Mouse (Mus musculus): ENCODE data around the gene Mapk6. TPM values are rescaled to one million over a fixed set of nuclear protein-coding genes. Genes with fewer than 3 reads are reported as not detected.
A peak's percentile ranks its signal among the peaks of the same experiment; 100 is the strongest.

Mapk6 gene
- polyA plus RNA-seq, 1 experiment from 2014 or later, result 144 TPM

- 78% methylated on average over 5 of the region's 5 CpGs for WGBS
- peaks cover 36% of the 10 kb centered on the region for H3K4me1 ChIP-seq
- H3K4me3 ChIP-seq, result no peak overlapping the region
- no peaks in the 10 kb centered on the region for H3K9me3 ChIP-seq
- no peaks in the 10 kb centered on the region for H3K36me3 ChIP-seq (replicated peaks)
- no peak overlapping the region for H3K27ac ChIP-seq
- peaks cover 4% of the 10 kb centered on the region; the same call in 1 of the 2 replicates for H3K27me3 ChIP-seq (ENCODE audit: poor library complexity, severe bottlenecking)
- DNase-seq (ENCODE audit: extremely low spot score, low spot score), result no peak
Measured at GRCm38 (mm10) chr9:75413206-75413605, 3.4 kb upstream of the Mapk6 start.

- 86% methylated on average over 9 of the region's 9 CpGs for WGBS
- DNase-seq (ENCODE audit: extremely low spot score, low spot score), result no peak
- Histone ChIP-seq H3K27me3 (ENCODE audit: poor library complexity, severe bottlenecking) (peaks cover 4% of the 10 kb centered on the region; the same call in 1 of the 2 replicates), H3K27ac (no peak overlapping the region), H3K36me3 (replicated peaks) (no peaks in the 10 kb centered on the region; the same call in 1 of the 2 replicates), H3K4me3 (no peak overlapping the region), H3K4me1 (peaks cover 53% of the 10 kb centered on the region), H3K9me3 (no peaks in the 10 kb centered on the region)
Measured at GRCm38 (mm10) chr9:75411584-75411983, 1.8 kb upstream of the Mapk6 start.

- Histone ChIP-seq H3K4me3 (peak overlapping the region; percentile 70), H3K27ac (peak overlapping the region; percentile 99), H3K9me3 (no peaks in the 10 kb centered on the region), H3K36me3 (replicated peaks) (peaks cover 4% of the 10 kb centered on the region; the same call in 1 of the 2 replicates), H3K27me3 (ENCODE audit: poor library complexity, severe bottlenecking) (peaks cover 4% of the 10 kb centered on the region; the same call in 1 of the 2 replicates), H3K4me1 (peaks cover 59% of the 10 kb centered on the region)
- DNase-seq (ENCODE audit: extremely low spot score, low spot score), result no peak
- 74% methylated on average over 6 of the region's 6 CpGs for WGBS
Measured at GRCm38 (mm10) chr9:75410868-75411487, 1.2 kb upstream of the Mapk6 start.

GRCm38 (mm10) chr9:75409031-75409851 is 564 bp downstream of the Mapk6 start:
- DNase-seq (ENCODE audit: extremely low spot score, low spot score), result peak; percentile 72
- Histone ChIP-seq H3K27ac (peak overlapping the region; percentile 99), H3K27me3 (ENCODE audit: poor library complexity, severe bottlenecking) (peaks cover 4% of the 10 kb centered on the region; the same call in 1 of the 2 replicates), H3K9me3 (no peaks in the 10 kb centered on the region), H3K4me1 (peaks cover 74% of the 10 kb centered on the region), H3K4me3 (peak overlapping the region; percentile 70), H3K36me3 (replicated peaks) (peaks cover 5% of the 10 kb centered on the region; the same call in 1 of the 2 replicates)
- under 1% methylated on average over 90 of the region's 90 CpGs for WGBS

GRCm38 (mm10) chr9:75408204-75408826 is 1.5 kb downstream of the Mapk6 start:
- H3K4me3 ChIP-seq, result peak overlapping the region; percentile 70
- H3K9me3 ChIP-seq, result no peaks in the 10 kb centered on the region
- H3K36me3 ChIP-seq (replicated peaks), result peaks cover 5% of the 10 kb centered on the region; the same call in 1 of the 2 replicates
- no peak for DNase-seq (ENCODE audit: extremely low spot score, low spot score)
- peaks cover 75% of the 10 kb centered on the region for H3K4me1 ChIP-seq
- peaks cover 4% of the 10 kb centered on the region; the same call in 1 of the 2 replicates for H3K27me3 ChIP-seq (ENCODE audit: poor library complexity, severe bottlenecking)
- H3K27ac ChIP-seq, result peak overlapping the region; percentile 99
- 7% methylated on average over 11 of the region's 11 CpGs for WGBS

GRCm38 (mm10) chr9:75407803-75408202 is 2.0 kb downstream of the Mapk6 start:
- no peak for DNase-seq (ENCODE audit: extremely low spot score, low spot score)
- Histone ChIP-seq H3K4me1 (peaks cover 76% of the 10 kb centered on the region), H3K9me3 (no peaks in the 10 kb centered on the region), H3K27ac (peak overlapping the region; percentile 99), H3K27me3 (ENCODE audit: poor library complexity, severe bottlenecking) (peaks cover 4% of the 10 kb centered on the region; the same call in 1 of the 2 replicates), H3K36me3 (replicated peaks) (peaks cover 5% of the 10 kb centered on the region; the same call in 1 of the 2 replicates), H3K4me3 (peak overlapping the region; percentile 70)
- WGBS, result 24% methylated on average over 10 of the region's 10 CpGs

- H3K4me1 ChIP-seq, result peaks cover 81% of the 10 kb centered on the region
- no peak for DNase-seq (ENCODE audit: extremely low spot score, low spot score)
- no peaks in the 10 kb centered on the region for H3K9me3 ChIP-seq
- H3K36me3 ChIP-seq (replicated peaks), result peaks cover 5% of the 10 kb centered on the region; the same call in 1 of the 2 replicates
- H3K27ac ChIP-seq, result no peak overlapping the region
- WGBS, result 91% methylated on average over 2 of the region's 2 CpGs
- peaks cover 3% of the 10 kb centered on the region; the same call in 1 of the 2 replicates for H3K27me3 ChIP-seq (ENCODE audit: poor library complexity, severe bottlenecking)
- H3K4me3 ChIP-seq, result no peak overlapping the region
Measured at GRCm38 (mm10) chr9:75406121-75406520, 3.7 kb downstream of the Mapk6 start.

GRCm38 (mm10) chr9:75403520-75403919 is 6.3 kb downstream of the Mapk6 start:
- Histone ChIP-seq H3K36me3 (replicated peaks) (peaks cover 15% of the 10 kb centered on the region), H3K27me3 (ENCODE audit: poor library complexity, severe bottlenecking) (no peaks in the 10 kb centered on the region), H3K4me1 (peaks cover 68% of the 10 kb centered on the region), H3K9me3 (no peaks in the 10 kb centered on the region), H3K27ac (no peak overlapping the region), H3K4me3 (no peak overlapping the region)
- 80% methylated on average over 3 of the region's 3 CpGs for WGBS
- no peak for DNase-seq (ENCODE audit: extremely low spot score, low spot score)

GRCm38 (mm10) chr9:75401593-75402504 is 8.0 kb downstream of the Mapk6 start:
- peaks cover 51% of the 10 kb centered on the region for H3K4me1 ChIP-seq
- H3K27ac ChIP-seq, result no peak overlapping the region
- peaks cover 32% of the 10 kb centered on the region for H3K36me3 ChIP-seq (replicated peaks)
- no peaks in the 10 kb centered on the region for H3K9me3 ChIP-seq
- H3K4me3 ChIP-seq, result no peak overlapping the region
- no peaks in the 10 kb centered on the region for H3K27me3 ChIP-seq (ENCODE audit: poor library complexity, severe bottlenecking)
- WGBS, result 86% methylated on average over 20 of the region's 20 CpGs
- no peak for DNase-seq (ENCODE audit: extremely low spot score, low spot score)

GRCm38 (mm10) chr9:75400639-75401038 is 9.2 kb downstream of the Mapk6 start:
- DNase-seq (ENCODE audit: extremely low spot score, low spot score), result no peak
- Histone ChIP-seq H3K36me3 (replicated peaks) (peaks cover 39% of the 10 kb centered on the region), H3K4me3 (no peak overlapping the region), H3K27ac (no peak overlapping the region), H3K9me3 (no peaks in the 10 kb centered on the region), H3K27me3 (ENCODE audit: poor library complexity, severe bottlenecking) (no peaks in the 10 kb centered on the region), H3K4me1 (peaks cover 39% of the 10 kb centered on the region)
- WGBS, result 91% methylated on average over 5 of the region's 5 CpGs

GRCm38 (mm10) chr9:75399069-75399468 is 10.7 kb downstream of the Mapk6 start:
- no peaks in the 10 kb centered on the region for H3K27me3 ChIP-seq (ENCODE audit: poor library complexity, severe bottlenecking)
- peaks cover 55% of the 10 kb centered on the region for H3K36me3 ChIP-seq (replicated peaks)
- WGBS, result 96% methylated on average over 4 of the region's 4 CpGs
- no peak for DNase-seq (ENCODE audit: extremely low spot score, low spot score)
- H3K9me3 ChIP-seq, result no peaks in the 10 kb centered on the region
- H3K4me3 ChIP-seq, result no peak overlapping the region
- peaks cover 24% of the 10 kb centered on the region for H3K4me1 ChIP-seq
- H3K27ac ChIP-seq, result no peak overlapping the region

GRCm38 (mm10) chr9:75395971-75396370 is 13.8 kb downstream of the Mapk6 start:
- H3K27me3 ChIP-seq (ENCODE audit: poor library complexity, severe bottlenecking), result no peaks in the 10 kb centered on the region
- 94% methylated on average over 6 of the region's 6 CpGs for WGBS
- peaks cover 86% of the 10 kb centered on the region for H3K36me3 ChIP-seq (replicated peaks)

More at GRCm38 (mm10) chr9:75395971-75396370, 13.8 kb downstream of the Mapk6 start:
- Histone ChIP-seq H3K4me1 (no peaks in the 10 kb centered on the region), H3K9me3 (no peaks in the 10 kb centered on the region), H3K4me3 (no peak overlapping the region), H3K27ac (no peak overlapping the region)
- DNase-seq (ENCODE audit: extremely low spot score, low spot score), result no peak

All from forebrain, embryonic 10.5 days (tissue).